Mouse (Mus musculus) liver, postnatal 0 days (tissue): ENCODE data around the gene Kpna4. TPM values are rescaled to one million over a fixed set of nuclear protein-coding genes. Genes with fewer than 3 reads are reported as not detected.
A peak's percentile ranks its signal among the peaks of the same experiment; 100 is the strongest.

Experiments used
- ATAC-seq: fragments of 200-750 bp; cut with Nextera tagmentation; 2 replicates; pipeline ENCODE4 v1.8.0; 2017; ENCODE audit warnings: mild to moderate bottlenecking, moderate library complexity
- DNase-seq: peaks from one replicate; pipeline ENCODE4 v3.0.0-alpha.2; 2016
- H3K27ac ChIP-seq: fragments of 300-500 bp; sonication (generic); 2 replicates; pipeline ENCODE4 v1.5.1; 2014; ENCODE audit warnings: antibody characterized with exemption, moderate library complexity, mild to moderate bottlenecking, low read depth
- H3K27me3 ChIP-seq: fragments of 300-500 bp; sonication (generic); 2 replicates; pipeline ENCODE4 v1.6.1; 2014; ENCODE audit warnings: low read length, control low read depth, mixed read lengths; ENCODE audit not compliant: insufficient read depth
- H3K36me3 ChIP-seq: fragments of 300-500 bp; sonication (generic); replicated peaks from 2 replicates; pipeline ENCODE4 v1.6.1; 2014; ENCODE audit warnings: mild to moderate bottlenecking, control low read depth, low read length, moderate library complexity, mixed read lengths; ENCODE audit not compliant: insufficient read depth
- H3K4me1 ChIP-seq: fragments of 300-500 bp; sonication (generic); 2 replicates; pipeline ENCODE4 v1.6.1; 2014; ENCODE audit warnings: antibody characterized with exemption, mild to moderate bottlenecking, control low read depth; ENCODE audit not compliant: insufficient read depth
- H3K4me2 ChIP-seq: fragments of 300-500 bp; sonication (generic); 2 replicates; pipeline ENCODE4 v1.6.1; 2014; ENCODE audit warnings: low read depth, mild to moderate bottlenecking, low read length, moderate library complexity, mixed read lengths
- H3K4me3 ChIP-seq: fragments of 300-500 bp; sonication (generic); 2 replicates; pipeline ENCODE4 v1.5.1; 2014; ENCODE audit warnings: low read depth, low read length
- H3K9ac ChIP-seq: fragments of 300-500 bp; sonication (generic); replicated peaks from 2 replicates; pipeline ENCODE4 v1.6.1; 2014; ENCODE audit warnings: mild to moderate bottlenecking, moderate library complexity
- H3K9me3 ChIP-seq: fragments of 300-500 bp; sonication (generic); 2 replicates; pipeline ENCODE4 v1.6.1; 2016; ENCODE audit warnings: mild to moderate bottlenecking, control low read depth, low read length, mixed read lengths
- CTCF ChIP-seq: sonication (generic); IDR thresholded peaks from 2 replicates; pipeline ENCODE4 v1.5.1; 2016; ENCODE audit warnings: antibody characterized with exemption, low read depth
- EP300 ChIP-seq: IDR thresholded peaks from 2 replicates; pipeline ENCODE4 v1.6.1; 2016; ENCODE audit warnings: antibody characterized with exemption, low read depth, mild to moderate bottlenecking
- WGBS: fragments of 180-500 bp; shearing (Covaris S2); extraction: QIAGEN DNeasy Blood & Tissue Kit; methylation state at CpG from one replicate; pipeline ENCODE4 v1.1.7; 2014; ENCODE audit not compliant: insufficient replicate concordance; 5-methylcytosine and 5-hydroxymethylcytosine counted together
- polyA plus RNA-seq: library from polyadenylated mRNA; unstranded; fragments of >200 nt; fragmentation: Nextera tagmentation; extraction: Ambion mirVana; gene quantifications from 2 replicates; pipeline ENCODE4 v1.2.1, GENCODE M21; 2015

Kpna4 gene
- polyA plus RNA-seq, 1 experiment from 2014 or later, result 9.0 TPM

- Histone ChIP-seq H3K27ac (no peak overlapping the region), H3K36me3 (no peaks in the 10 kb centered on the region), H3K4me1 (no peaks in the 10 kb centered on the region), H3K4me3 (no peak overlapping the region), H3K27me3 (no peaks in the 10 kb centered on the region), H3K9ac (no peak overlapping the region), H3K9me3 (no peaks in the 10 kb centered on the region), H3K4me2 (no peak overlapping the region)
- TF ChIP-seq CTCF (no peak), EP300 (0 out of 2 replicates have a peak, but pooled peaks have one; percentile 8)
- WGBS, result 40% methylated on average over 1 of the region's 1 CpGs
- no peak for ATAC-seq
- DNase-seq, result no peak
Measured at GRCm38 (mm10) chr3:69062764-69063163, 64.1 kb downstream of the Kpna4 start.

- WGBS, result 91% methylated on average over 4 of the region's 4 CpGs
- DNase-seq (no peak), ATAC-seq (no peak)
- Histone ChIP-seq H3K9me3 (no peaks in the 10 kb centered on the region), H3K4me3 (no peak overlapping the region), H3K36me3 (no peaks in the 10 kb centered on the region), H3K9ac (no peak overlapping the region), H3K27ac (no peak overlapping the region), H3K27me3 (no peaks in the 10 kb centered on the region), H3K4me1 (peaks cover 10% of the 10 kb centered on the region; the same call in 1 of the 2 replicates), H3K4me2 (no peak overlapping the region)
- no peak for TF ChIP-seq EP300
- TF ChIP-seq CTCF, result no peak
Measured at GRCm38 (mm10) chr3:69060672-69061071, 66.2 kb downstream of the Kpna4 start.

- Histone ChIP-seq H3K36me3 (no peaks in the 10 kb centered on the region), H3K9me3 (no peaks in the 10 kb centered on the region), H3K4me2 (peak overlapping the region; percentile 45; the same call in 1 of the 2 replicates), H3K4me3 (no peak overlapping the region), H3K27ac (peak overlapping the region; percentile 97), H3K9ac (0 out of 2 replicates have a peak overlapping the region, but pooled peaks have one; percentile 28), H3K27me3 (no peaks in the 10 kb centered on the region), H3K4me1 (peaks cover 25% of the 10 kb centered on the region; the same call in 1 of the 2 replicates)
- TF ChIP-seq EP300 (no peak), CTCF (no peak)
- WGBS, result 76% methylated on average over 3 of the region's 3 CpGs
- DNase-seq (no peak), ATAC-seq (no peak)
Measured at GRCm38 (mm10) chr3:69055871-69056270, 71.0 kb downstream of the Kpna4 start.

GRCm38 (mm10) chr3:69054760-69055432 lies 72.0 kb downstream of the Kpna4 start:
- H3K27me3 ChIP-seq, result no peaks in the 10 kb centered on the region
- 58% methylated on average over 7 of the region's 7 CpGs for WGBS
- peak; percentile 85 for DNase-seq
- H3K4me2 ChIP-seq, result peak overlapping the region; percentile 45
- peak; percentile 100 for ATAC-seq
- H3K9ac ChIP-seq, result peak overlapping the region; percentile 42; the same call in 1 of the 2 replicates
- H3K36me3 ChIP-seq, result no peaks in the 10 kb centered on the region
- H3K4me3 ChIP-seq, result no peak overlapping the region
- H3K4me1 ChIP-seq, result peaks cover 25% of the 10 kb centered on the region; the same call in 1 of the 2 replicates
- peak overlapping the region; percentile 97 for H3K27ac ChIP-seq
- no peaks in the 10 kb centered on the region for H3K9me3 ChIP-seq
- no peak for TF ChIP-seq CTCF
- peak; percentile 97 for TF ChIP-seq EP300

GRCm38 (mm10) chr3:69051894-69052293 lies 75.0 kb downstream of the Kpna4 start:
- Histone ChIP-seq H3K4me1 (peaks cover 25% of the 10 kb centered on the region), H3K27ac (no peak overlapping the region; the same call in 1 of the 2 replicates), H3K36me3 (no peaks in the 10 kb centered on the region), H3K4me3 (no peak overlapping the region), H3K4me2 (no peak overlapping the region), H3K27me3 (no peaks in the 10 kb centered on the region), H3K9ac (no peak overlapping the region), H3K9me3 (no peaks in the 10 kb centered on the region)
- ATAC-seq (no peak), DNase-seq (no peak)
- 83% methylated on average over 11 of the region's 11 CpGs for WGBS
- TF ChIP-seq EP300 (no peak), CTCF (no peak)

GRCm38 (mm10) chr3:69049011-69049410 lies 77.9 kb downstream of the Kpna4 start:
- TF ChIP-seq EP300 (no peak), CTCF (no peak)
- H3K27ac ChIP-seq, result no peak overlapping the region
- ATAC-seq, result no peak
- H3K4me2 ChIP-seq, result no peak overlapping the region
- no peaks in the 10 kb centered on the region for H3K36me3 ChIP-seq
- no peaks in the 10 kb centered on the region for H3K27me3 ChIP-seq
- no peak for DNase-seq
- no peak overlapping the region for H3K9ac ChIP-seq
- H3K9me3 ChIP-seq, result no peaks in the 10 kb centered on the region
- WGBS, result 87% methylated on average over 6 of the region's 6 CpGs
- H3K4me3 ChIP-seq, result no peak overlapping the region
- H3K4me1 ChIP-seq, result peaks cover 17% of the 10 kb centered on the region
